Mouse (Mus musculus) liver, postnatal 0 days (tissue): ENCODE data around the gene Ip6k1.

Experiments used
- CTCF ChIP-seq: sonication (generic); IDR thresholded peaks from 2 replicates; pipeline ENCODE4 v1.5.1; 2016; ENCODE audit warnings: antibody characterized with exemption, low read depth
- EP300 ChIP-seq: IDR thresholded peaks from 2 replicates; pipeline ENCODE4 v1.6.1; 2016; ENCODE audit warnings: antibody characterized with exemption, low read depth, mild to moderate bottlenecking

DNA sequence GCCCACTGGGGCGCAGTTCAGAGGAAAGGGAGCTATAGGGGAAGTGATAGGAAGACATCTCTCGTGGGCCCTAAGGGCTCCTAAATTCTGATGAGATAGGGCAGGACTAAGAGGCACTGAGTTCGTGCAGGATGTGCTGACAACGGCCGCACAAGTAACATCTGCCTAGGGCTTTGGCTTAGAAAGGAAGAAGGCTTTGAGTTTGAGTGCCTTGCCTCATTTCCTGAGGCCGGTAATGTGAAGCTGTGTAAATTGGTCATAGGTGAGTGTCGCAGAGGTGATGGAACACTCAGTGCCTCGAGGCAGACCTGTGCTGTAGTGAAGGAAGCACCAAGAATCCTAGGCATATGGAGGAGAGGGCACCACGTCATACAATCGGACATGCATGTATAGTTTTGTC lies 35.6 kb upstream of the Ip6k1 start:
- TF ChIP-seq CTCF (no peak), EP300 (no peak)
